Mouse (Mus musculus) ES-E14 (cell line): ENCODE results near the gene Slc9a9.

Source experiments
- MAFK ChIP-seq: IDR thresholded peaks from 2 replicates; pipeline ENCODE4 v1.6.1; 2014; ENCODE audit warnings: mild to moderate bottlenecking, low read depth, low read length, inconsistent platforms; ENCODE audit not compliant: insufficient read depth
- ZNF384 ChIP-seq: IDR thresholded peaks from 2 replicates; pipeline ENCODE4 v1.6.1; 2012; ENCODE audit warnings: low read depth, low read length, inconsistent platforms

- no peak for TF ChIP-seq MAFK
- TF ChIP-seq ZNF384, result no peak
Observed at GRCm38 (mm10) chr9:94889647-94890046, 219.9 kb downstream of the Slc9a9 start.
